Mouse (Mus musculus): ENCODE measurements around the gene Mxra7.

The Mxra7 gene

DNA sequence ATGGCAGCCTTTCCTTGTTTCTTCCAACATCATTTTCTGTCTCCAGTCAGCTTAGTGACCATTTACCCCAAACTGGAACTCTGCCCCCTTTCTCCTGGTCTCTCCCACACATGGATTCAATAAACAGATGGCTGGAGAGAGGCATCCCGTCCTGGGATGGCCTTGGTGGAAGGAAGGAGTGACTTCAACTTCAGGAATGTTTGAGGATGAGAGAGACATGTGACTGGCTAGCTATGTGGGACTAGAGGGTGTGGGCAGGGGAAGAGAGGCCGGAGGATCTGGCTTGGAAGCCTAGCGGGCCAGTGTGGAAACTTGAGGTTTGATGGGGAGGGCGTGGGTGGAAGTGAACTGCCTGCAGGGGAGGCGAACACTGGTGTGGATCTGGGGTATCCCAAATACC is 11.1 kb downstream of the Mxra7 start:
- no peak for DNase-seq

DNA sequence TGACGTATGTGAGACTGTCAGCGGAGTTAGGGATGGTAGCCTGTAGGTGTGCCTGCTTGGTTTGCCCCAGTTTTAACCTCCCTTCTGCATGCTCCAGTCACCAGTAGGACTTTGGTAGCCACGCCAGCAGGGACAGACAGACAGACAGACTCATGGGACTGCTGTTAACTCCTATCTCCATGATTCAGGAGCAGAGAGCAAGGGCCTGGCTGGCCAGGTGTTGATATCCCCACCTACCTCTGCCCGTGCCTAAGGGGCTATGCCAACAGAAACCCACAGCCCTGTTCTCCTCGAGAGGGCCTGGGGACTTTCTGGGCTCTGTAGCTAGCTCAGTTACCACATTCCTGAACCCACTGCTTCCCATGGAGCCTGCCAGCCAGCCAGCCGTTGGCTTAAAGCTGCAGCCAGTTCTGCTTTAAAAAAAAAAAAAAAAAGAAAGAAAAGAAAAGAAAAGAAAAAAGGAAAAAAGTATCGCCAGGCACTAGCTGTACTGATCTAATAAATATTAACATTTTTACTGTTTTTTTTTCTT is 12.9 kb downstream of the Mxra7 start:
- DNase-seq: no peak

DNA sequence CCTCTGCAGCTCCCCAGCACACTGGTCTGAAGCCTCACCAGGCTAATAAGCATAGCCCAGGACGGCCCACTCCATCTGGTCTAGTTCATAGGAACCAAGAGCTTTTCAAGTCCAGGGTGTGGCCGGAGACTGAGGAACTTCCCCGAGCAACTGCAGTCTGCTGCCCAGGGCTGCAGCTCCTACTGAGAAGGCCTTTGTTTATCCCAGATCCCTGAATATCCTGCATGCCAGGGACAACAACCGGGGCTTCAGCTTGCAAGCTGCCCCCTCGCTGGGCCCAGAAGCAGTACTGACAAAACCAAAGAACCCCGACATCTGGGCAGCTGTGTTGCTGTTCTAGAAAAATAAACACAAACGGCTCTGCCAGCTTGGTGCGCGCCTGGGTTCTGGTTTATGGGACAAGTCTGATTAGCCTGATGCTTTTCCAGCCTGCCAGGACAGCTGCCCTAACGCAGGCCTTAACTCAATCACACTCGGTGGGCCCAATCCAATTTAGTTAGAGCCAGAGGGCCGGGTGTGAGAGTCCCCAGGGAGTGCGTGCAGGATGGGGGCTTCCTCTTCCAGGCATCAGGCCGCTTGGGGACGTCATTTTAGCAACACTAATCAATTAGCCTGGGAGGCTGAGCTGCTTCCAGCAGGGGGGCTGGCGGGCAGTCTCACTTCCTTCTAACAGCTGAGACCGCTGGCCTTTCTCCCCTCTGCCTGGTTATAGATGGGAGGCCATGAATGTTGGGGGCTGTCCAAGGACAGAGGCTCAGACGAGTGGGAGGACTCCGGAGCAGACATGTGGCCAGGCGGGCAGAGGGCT is 13.6 kb downstream of the Mxra7 start:
- DNase-seq: no peak

DNA sequence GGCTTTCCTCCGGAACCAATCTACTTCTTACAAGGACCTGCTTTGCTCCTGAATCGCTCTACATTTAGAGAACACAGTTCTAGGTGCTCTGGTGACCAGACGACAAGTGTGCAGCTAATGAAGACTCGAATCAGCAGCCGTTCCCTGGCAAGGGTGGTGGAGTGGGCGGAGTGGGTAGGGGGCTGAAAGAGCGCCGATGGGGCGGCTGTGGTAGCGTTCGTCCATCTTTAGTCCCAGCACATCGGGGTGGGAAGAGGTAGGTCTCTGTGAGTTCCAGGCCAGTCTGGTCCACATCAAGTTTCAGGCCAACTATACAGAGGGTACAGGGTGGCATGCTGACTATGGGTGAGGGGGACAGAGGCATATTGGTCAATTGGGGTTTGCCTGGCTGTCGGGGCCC is 14.2 kb downstream of the Mxra7 start:
- no peak for DNase-seq

DNA sequence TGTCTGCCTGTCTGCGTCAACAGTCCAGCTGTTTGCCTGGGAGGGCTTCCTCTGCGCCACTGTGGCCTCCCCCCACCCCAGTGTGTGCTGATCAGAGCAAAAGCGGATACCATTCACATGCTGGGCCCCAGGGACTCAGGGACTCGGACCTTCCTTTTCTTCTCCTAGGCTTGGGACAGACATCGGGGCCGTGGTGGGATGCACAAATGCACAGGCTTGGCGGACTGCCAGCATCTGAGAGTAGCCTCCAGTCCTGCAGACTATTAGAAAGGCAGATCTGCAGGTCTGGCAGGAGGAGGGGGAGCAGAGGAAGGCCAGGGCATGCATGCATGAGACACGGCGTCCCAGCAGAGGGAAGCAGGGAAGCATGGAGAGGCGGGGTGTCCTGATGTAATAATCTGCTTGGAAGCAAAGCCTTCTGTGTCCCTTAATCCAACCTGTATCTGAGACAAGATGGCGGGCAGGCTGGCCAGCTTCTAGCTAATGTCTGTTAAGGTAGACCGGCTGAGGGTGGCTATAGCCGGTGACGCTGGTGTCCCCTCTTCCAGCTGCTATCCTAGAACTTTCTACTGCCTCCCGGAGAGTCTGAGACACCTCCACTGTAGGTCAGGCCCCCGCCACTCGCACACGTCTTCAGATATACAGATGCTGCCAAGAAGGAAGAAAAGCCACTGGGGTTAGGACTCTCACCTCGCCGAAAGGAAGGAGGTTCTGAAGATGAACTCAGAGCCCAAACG is 14.9 kb downstream of the Mxra7 start:
- peak in 1 of 2 experiments; percentile 31 for DNase-seq

DNA sequence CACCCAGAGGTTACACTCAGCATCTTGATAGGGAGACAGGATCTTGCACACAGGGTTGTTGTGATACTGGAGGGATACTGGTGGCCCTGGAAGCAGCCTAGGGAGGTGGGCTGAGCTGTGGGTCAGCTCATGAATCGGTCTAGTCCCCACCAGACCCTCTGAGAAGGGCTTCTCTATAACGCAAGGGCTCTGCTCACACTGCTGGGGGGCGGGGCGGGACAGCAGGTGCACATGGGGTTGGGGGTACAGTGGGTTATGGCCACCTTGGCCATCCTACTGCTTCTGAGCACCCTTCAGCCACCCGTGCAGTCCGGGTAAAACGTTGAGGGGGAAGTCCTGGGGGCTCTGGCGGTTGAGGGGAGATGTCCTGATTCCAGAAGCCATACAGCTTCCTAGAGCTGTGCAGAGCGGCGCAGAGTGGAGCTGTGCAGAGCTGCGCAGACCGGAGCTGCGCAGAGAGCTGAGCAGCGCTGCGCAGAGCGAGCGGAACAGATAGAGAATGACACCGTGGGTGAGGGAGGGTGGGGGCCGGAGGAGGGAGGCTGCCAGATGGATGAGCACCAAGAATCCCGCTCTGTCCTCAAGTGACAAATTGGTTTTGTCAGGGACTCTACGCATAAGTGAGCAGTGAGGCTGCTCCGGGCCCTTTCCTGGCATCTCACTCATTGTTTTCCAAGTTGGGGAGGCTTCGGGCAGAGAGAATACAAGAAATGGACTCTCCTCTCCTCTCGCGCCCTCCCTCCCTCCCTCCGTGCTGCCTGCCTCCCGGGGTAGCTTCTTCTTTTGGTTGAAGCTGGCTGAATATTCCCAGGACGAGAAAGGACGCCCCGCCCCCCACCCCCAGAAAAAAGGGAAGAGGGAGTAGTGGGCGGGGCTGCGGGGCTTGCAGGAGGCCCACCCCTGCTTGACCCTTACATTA is 16.6 kb downstream of the Mxra7 start:
- DNase-seq: peak; percentile 80

DNA sequence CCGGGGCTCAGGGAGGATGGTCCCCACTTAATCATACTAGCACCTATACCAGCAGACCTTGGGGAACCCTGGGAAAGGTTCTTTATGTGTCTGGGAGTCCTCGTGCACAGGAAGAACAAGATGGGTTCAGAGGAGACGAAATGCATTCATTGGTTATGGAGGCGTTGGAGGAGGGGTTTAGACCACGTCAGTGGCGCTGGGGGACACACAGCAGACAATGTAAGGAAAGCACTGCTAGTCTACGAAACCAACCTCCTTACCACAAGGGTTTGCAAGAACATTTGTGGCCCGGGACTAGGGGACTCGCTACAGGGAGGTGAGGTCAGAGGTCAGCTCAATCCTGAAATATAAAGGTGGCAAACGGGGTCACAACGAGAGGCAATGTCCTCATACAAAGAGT is 17.3 kb downstream of the Mxra7 start:
- DNase-seq: no peak

DNA sequence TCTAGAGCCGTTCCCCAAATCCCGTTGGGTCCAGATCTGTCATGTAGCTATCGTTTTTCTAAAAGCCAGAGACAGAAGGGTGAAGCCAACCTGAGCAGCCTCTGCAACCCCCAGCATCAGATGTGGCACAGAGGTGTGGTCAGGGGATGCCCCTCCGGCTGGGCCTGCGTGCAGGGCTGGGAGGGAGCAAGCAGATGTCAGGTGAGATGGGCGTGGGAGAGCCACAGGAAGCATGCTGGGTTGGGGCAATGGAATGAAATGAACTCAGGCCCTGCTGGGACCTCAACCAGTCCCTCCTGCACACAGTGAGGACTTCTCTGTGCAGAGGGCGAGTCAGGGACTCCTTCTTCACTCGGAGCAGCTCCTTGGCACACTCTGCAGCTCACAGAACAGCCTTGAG is 18.3 kb downstream of the Mxra7 start:
- no peak for DNase-seq

DNA sequence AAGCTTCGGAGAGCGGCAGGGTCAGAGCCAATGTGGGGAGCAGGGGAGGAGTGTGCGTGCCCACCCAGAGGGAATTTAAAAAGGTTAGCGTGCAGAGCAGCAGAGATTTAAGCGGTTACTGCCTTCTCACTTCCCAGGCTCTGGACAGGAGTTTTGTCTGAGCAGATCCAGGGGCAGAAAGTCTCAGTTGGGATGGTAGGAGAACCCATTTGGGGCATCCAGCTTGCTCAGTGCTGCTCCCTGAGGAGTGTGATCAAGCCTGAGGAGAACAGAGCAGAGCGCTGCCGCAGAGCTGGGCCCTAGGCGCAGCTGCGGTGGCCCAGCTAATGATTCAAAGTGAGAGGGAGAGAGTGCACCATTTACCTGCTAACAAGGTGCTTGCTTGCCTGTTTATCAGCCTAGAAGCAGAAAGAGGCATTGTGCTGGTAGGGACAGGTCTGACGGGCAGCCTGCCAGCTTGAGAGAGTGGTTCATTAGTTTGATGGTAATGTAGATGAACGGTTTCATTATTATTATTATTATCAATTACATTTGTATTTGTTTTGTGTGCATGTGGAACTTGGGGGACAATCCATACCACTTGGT is 18.9 kb downstream of the Mxra7 start:
- no peak for DNase-seq

DNA sequence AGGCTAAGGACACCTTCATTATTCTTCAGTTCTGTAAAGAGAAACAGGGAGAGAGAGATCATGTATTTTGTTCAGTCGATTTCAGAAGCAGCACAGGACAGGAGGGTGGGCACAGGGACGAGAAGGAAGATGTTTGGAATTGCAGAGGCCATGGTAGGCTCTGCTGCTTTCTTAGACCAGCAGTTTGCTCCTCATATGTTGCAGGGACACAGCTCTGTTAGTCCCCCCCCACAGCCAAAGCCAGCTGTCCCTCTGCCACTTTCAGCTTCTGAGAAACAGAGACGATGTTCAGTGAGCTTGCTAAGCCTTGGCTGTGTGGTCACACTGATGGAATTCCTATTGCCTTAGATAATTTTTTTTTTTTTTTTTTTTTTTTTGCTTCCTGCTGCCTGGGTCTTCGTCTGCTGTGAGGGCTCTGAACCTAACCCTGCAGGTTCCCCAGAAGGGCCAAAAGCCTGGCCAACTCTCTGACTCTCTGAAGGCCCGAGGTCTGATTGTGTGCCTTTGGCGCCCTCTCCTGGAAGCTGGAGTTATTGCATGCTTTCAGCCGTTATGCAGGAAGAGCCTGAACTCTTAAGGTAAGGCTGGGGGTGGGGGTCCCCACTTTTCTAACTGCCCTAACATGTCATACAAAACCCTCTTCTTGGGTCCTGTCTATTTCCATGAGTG is 19.8 kb downstream of the Mxra7 start:
- peak; percentile 89 to 91 for DNase-seq

DNA sequence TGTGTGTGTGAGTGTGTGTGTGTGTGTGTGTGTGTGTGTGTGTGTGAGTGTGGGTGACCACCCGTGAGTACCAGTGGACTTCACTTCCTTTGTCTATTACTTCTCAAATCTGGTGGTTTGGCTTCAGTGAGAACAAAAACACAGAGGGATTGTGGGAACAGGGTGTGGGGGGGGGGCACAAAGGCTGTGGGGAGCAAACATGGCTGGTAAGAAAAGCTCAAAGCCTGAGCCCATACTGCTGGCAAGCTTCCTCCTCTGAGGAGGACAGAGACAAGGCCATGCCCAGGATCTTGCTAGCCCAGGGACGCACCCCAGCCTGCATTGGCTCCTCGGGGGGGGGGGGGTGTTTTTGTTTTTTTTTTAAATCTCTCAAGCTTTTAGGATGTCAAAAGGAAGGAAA is 20.3 kb downstream of the Mxra7 start:
- no peak for DNase-seq

DNA sequence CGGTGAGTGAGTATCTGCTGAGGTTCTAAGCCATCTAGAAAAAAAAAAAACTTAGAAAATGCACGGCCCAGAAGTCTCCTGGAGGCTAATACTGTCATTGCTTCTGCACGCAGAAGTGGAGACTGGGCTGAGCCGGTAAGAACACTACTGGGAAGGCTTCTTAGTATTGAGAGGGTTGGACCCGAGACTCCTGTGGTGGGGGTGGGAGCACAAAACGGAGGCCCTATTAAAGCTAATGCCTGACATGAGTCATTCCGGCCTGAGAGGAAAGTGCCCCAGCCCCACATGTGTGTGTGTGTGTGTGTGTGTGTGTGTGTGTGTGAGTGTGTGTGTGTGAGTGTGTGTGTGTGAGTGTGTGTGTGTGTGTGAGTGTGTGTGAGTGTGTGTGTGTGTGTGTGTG is 20.7 kb downstream of the Mxra7 start:
- DNase-seq: no peak

DNA sequence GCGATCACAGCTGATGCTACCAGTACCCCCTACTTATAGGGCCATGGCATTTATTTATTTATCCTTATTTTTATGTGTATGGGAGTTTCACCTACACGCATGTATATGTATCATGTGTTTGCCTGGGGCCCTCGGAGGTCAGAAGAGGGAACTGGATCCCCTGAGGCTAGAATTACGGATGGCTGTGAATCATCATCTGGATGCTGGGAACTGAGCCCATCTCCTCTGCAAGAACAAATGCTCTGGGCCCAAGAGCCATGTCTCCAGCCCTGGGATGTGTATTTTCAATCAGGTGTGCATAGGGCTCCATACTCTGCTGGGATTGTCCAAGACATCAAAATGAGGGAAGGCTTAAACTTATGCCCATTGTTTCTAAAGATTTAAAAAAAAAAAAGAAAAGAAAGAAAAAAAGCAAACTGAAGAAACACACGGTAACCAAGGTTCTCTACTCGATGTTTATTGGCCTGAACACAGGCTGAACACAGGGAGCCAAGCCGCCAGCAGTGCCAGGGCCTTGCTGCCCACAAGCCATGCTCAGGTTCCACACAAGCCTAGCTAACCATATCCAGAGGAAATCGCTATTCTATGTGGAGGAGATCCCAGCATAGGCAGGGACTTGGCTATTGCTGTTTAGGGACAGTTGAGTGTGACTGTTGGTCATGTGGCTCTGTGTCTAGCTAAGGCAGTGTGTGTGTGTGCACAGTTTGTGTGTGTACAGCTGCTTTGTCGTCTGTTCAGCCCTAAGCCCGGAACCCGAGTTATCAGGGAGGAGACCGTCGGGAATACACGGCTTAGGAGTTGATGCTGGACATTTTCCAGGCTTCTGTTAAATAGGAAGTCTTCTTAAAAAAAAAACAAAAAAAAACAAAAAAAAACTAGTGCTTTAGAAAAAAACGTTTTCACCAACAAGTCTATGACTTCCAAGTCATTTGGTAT is 21.4 kb downstream of the Mxra7 start:
- DNase-seq: no peak

DNA sequence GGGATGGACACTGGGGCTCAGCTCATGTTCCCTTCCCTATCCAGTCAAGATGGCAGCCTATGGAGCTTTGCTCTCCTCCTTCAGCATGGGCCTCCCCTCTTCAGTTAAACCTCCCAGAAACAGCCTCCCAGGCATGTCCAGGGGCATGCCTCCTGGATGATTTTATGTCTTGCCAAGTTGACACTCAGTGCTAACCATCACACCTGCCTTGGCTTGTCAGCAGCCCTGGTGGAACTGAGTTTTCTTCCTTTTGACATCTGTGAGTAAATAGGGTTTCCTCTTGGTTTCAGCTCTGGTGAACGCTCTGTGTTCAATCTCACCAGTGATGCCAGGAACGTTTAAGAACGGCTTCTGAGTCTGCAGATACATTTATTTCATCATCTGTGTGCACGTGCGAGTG is 25.1 kb downstream of the Mxra7 start:
- DNase-seq: no peak

DNA sequence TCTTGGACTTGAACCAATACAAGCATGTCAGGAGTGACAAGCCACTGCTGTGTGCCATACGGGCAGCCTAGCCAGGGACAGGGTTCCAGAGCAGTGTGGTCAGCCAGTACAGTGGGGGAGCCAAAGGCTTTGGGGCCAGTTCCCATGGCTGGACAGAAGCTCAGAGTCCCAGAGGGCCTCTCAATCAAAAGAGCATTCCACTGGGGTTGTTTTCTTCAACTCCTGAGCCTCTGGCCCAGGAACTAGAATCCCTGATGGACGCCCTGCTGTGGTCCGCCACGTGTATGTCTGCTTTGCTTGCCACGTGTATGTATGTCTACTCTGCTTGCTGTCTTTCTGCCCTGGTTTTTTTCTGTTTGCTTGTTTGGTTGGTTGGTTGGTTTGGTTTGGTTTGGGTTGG is 26.7 kb downstream of the Mxra7 start:
- DNase-seq: no peak

DNA sequence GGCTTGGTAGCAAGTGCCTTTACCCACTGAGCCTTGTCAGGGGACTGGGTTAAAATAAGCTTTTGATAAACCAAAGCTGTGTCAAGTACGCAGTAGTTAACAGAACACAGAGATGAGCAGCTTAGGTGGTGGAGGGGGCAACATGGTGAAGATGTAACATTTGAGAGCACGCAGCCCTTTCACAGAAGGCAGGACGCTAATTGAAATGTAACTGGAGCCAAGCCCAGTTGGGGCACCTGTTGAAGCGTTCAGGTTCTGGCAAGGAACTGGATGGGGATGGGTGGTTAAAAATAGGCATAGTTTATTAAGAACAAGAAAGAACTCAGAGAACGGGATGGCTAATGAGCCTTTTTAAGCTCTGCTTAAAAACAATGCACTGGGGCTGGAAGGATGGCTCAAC is 28.5 kb downstream of the Mxra7 start:
- DNase-seq: no peak

DNA sequence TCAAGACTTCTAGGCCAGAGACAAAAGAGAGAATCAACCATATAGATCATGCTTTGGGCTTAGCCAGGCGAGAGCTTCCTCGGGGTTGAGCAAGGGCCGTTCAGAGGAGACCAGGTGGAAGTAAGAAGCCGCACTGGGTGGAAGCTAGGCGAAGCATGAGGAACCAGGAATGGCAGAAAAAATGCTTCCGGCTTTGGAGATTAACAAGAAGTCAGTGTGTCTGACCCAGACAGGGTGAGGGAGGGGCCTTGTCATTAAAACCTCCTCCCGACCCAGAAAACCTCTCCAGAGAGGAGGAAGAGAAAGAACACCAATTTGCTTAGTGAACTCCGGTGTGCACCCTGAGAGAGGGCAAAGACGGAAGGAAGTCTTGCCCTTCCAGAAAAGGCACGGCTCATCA is 43.6 kb downstream of the Mxra7 start:
- DNase-seq: no peak

DNA sequence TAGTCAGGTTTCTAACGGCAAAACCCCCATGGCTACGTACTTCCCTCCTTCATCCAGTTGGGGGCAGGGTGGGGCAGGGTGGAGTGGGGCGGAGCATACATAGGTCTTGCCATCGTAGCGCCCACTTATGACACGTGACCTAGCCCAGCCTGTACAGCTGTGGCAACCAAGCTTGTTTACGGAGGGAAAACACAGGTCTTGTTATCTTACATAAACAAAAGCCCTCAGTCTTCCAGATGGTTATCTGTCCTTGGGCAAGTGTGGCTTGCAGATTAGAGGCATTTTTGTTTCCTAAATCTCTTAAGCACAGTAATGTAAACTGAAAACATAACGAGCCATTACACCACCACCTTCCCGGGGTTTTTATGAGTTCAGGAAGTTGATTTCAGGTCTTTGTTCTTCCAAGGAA is 45.1 kb downstream of the Mxra7 start:
- DNase-seq: no peak

DNA sequence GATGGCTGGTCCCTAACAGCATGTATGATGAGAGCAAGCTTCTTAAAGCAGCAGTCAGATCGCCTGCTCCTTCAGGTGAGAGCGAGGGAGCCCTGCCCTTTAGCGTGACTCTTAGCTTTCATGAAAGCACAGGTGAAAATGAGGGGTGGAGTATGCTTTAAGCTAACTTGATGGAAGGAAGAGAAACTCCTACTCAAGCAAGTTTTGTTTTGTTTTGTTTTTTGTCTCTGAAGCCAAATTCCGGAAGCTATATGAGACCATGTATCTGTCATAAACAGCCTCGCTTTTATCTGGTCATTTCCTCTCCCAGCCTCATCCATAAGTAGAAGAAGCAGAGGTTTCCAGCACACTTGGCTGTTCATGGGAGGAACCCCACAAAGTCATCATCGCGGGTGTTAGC is 52.4 kb downstream of the Mxra7 start, which contains the start of gene St6galnac1:
St6galnac1 (minus strand) TSS at position 101 of the 400 bp plus-strand sequence.
- DNase-seq: no peak

DNA sequence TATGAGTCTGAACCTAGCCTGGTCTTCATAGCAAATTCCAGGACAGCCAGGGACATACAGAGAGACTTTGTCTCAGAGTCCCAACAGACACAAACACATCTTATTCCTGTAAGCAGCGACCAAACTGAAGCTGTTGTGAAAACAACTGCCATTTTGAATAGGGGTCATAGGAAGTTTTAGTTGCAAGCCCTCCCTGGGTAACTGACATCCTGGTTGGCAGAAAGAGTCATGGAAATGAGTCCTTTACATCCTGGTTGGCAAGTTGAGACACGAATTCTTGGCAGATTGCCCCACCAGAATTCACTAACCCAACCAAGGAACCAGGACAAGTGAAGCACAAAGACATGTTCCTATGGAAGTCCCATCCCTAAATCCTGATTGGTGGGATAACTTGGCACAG is 54.6 kb downstream of the Mxra7 start:
- DNase-seq: no peak

DNA sequence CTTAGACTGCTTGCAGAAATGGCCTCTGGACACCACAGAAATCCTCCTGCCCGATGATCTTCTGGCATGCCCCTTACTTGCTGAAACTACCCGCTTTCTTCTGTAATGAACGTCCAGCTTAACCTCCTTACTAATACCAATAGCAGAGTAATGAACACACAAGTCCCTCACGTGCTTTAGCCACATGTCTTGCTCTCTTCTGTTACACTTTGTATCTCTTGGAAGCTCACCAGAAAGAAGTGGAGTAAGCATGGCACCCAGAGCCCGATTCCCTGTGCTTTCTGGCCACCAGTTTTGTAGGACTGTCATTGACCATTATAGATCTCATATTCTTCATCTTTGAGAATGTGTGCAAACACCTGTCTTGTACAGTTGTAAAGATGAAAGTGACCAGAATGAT is 58.0 kb downstream of the Mxra7 start:
- DNase-seq: no peak

All from cerebellum, adult 18-20 months (tissue).